Mouse (Mus musculus) frontal cortex, postnatal 10 days (tissue): Measurements from ENCODE around the gene Macrod2.
A peak's percentile ranks its signal among the peaks of the same experiment; 100 is the strongest.

Source experiments
- DNase-seq, 2 experiments: peaks; one replicate each; pipeline ENCODE4 v3.0.0; 2022; ENCODE audit warnings: low spot score in 2 of 2, mixed read lengths in 1 of 2

Gene Macrod2

DNA sequence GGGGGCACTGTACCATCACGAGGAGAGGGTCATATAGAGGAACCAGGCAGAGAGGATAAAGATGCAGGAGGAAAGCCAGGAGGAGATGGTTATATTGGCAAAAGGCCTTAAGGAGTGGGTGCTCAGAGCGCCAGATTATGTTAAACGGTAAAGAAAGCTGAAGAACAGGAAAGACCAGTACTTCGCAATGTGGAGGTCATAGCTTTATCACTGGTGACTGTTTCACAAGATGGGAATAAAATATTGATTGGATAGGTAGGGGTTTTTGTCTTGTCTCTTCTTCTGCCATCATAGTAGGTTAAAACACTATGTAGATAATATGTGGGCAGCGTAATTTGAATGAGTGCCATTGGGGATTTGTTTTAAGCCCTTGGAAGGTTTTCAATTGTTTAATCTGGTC lies 816.2 kb downstream of the Macrod2 start:
- no peak for DNase-seq

DNA sequence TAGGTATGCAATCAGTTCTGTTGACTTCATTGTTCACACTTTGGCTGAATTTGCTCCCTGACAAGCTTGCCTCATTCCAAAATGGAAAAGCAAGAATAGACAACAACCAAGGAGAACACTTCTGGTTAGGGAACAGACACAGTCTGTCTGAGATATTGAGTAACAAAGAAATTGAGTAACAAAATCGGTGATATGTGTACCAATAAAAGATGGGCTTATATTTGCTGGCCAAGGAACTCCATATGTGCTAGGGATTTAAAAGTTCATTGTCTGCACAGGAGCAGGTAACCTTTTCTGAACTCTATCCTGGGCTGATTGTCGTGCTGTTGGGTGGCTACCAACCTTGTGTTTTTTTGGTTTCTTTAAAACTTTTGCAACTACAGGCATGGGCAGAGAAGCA lies 817.2 kb downstream of the Macrod2 start:
- no peak for DNase-seq

DNA sequence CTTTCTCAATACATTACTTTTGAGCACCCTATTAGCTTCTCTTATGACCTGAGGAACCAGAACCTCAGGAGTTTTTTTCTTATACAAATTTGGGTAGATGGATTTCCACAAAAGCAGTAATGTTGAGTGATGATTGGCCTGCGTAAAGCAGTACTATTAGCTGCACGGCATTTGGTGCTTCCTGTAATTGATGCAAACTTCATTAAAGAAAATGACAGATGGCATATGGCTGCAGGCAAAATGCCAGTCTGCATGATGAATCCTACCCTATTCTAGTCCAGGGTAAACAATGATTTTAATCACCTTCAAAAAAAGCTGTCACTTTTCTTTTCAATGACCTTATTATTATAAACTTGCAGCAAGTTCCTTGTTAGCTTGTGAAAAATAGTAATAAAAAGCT lies 822.4 kb downstream of the Macrod2 start:
- DNase-seq = no peak

DNA sequence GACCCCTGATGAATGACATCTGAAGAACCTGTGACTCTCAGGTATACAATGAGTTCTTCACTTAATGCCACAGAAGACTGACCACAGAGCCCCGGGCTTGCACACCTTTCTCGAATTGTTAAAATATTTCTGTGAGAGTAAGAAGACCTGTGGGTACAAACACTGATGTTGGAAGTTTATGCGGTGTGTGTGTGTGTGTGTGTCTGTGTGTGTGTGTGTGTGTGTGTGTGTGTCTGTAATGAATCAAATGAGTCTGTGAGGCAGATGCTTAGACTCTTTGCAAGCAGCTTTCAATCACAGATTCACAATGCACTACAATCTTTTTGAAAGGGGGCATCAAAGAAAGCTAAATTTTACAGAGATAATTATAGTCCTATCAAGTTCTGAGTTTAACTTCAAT lies 822.8 kb downstream of the Macrod2 start:
- DNase-seq = no peak

DNA sequence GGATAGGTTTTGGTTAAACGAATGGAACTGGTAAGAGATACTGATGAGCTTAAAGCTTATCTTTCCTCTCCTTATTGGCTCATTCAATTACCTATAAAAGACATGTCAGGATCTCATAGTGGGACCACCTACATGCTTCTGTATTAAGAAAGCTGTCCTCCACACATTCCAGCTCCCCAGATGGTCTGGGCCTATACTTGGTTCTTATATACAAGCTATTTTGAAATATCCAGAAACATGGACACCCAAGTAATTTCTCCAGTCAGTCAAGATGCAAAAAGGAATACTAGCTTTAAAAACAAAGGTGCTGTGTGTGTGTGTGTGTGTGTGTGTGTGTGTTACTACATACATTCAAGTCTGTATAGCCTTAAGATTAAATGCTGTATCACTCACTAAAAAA lies 833.7 kb downstream of the Macrod2 start:
- no peak for DNase-seq

DNA sequence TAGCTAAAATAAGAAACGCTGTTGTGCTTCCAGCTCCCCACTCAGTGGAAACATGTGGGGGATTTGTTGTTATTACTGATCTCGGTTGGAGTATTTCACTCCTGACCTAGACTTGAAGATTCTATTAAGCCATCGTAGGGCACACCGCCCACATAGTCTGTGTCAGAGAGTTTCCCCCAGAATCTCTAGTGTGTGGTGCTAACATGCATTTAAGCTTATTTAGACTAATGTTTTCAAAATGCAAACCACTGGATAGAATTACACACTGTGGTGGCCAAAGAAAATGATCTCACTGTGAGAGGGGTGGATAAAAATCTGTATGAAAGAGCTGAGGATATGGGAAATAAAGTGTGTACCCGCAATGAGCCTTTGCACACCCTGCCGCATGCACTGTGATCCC lies 834.7 kb downstream of the Macrod2 start:
- DNase-seq = no peak

DNA sequence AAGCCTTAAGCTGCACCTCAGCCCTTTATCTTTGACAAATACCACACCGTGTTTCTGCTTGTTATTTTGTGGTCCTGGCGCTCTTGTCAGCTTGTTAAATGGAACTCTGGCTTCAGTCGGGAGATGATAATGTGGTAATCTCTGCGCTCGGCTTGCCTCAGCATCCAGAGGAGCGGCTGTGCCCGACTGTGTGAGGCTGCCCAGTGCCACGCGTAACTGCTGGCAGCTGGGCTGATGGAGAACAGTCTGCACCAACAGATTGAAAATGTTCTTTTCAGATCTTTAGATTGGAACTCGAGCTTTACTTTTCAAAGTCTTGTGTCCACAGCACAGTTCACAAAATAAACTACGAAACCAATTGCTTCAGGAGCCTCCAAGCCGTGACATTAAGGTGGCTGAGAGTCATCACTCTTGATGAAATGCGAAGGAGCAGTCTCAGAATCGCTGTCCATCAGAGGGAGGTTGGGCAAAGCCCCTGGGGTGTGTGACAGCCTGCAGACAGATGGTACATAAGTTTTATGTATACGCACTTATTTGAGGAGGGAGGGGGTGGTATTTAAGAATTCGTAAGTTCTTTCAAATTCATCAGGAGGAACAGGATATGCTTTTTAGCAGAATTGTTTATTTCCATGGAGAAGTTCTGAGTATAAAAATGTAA lies 836.0 kb downstream of the Macrod2 start:
- DNase-seq = peak in 1 of 2 experiments; percentile 18

DNA sequence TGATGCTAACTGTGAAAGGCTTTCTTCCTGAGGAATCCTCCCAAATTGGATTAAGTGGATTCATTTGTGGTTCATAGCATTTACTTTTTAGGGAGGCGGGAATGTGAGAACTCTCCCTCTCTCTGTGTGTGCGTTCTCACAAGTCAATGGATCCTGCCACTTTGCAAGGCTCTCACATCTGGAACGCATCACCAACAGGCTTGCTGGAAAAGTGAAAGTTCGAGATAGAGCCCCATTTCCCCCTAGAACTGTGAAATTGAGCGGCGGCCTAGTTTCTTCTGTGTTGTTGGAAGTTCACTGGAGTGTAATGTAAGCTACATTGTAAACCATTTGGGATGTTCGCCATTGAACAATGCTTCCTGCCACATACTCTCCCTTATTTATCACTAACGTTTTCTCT lies 839.2 kb downstream of the Macrod2 start:
- DNase-seq = no peak

DNA sequence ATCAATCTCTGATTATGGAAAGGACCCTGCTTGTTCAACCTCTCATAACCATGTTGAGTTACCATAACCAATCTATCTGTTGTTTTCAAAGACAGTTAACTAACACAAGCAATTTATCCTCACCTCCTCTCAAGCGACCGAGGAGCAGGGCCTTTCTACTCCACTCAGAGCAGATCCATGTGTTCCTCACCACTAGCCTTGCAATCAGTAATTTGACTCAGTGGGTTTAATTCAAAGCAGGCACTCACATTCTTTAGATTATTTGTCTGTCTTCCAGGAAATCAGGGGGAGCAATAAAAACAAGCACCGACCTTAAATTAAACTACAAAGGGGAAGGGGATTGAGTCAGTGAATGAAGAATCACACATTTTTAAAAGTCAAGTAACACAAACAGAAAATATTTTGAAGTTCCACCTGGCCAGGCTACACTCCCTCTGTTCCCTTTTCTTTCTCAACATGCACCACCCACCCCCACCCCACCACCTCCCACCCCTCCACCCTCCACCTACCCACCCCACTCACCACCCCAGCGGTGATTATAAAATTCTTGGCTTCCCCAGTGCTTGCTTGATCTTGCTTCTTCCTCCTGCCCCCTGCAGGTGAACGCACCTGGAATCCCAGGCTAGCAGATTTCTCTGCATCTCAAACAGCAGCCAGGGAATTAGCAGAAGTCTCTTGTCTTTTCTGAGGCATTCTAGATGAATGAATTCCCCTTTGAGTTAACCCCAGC lies 839.8 kb downstream of the Macrod2 start:
- DNase-seq = no peak

DNA sequence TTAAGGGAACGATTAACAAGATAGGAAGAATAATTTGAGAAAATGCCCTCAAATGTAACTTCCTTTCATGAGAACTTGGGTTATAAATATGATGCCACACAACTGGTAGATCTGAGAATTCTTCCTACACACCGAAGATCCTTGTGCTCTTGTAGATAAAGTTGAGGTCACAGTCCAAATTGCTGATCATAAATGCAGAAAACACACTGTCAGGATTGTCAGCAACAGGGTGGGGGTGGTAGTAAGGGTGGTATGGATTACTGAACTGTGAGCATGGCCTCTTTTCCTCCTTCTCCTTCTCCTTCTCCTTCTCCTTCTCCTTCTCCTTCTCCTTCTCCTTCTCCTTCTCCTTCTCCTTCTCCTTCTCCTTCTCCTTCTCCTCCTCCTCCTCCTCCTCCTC lies 852.6 kb downstream of the Macrod2 start:
- DNase-seq = no peak

DNA sequence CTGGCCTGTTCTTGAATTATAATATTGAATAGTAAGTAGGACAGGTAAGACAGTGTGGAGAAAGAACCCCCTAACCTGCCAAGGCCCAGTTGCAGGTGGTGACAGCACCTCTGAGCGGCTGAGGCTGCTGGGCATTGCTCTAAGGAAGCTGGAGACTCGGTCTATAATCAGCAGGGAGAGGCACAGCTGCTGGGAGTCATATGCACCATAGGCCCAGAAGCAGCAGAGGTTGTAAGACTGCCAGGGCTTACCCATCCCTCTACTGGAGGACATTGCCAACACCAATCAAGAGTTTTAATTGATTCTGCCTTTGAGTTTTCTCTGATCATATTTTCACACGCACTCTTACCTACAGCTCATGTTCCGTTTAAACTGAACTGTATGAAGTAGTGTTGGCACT lies 869.5 kb downstream of the Macrod2 start:
- DNase-seq = no peak

DNA sequence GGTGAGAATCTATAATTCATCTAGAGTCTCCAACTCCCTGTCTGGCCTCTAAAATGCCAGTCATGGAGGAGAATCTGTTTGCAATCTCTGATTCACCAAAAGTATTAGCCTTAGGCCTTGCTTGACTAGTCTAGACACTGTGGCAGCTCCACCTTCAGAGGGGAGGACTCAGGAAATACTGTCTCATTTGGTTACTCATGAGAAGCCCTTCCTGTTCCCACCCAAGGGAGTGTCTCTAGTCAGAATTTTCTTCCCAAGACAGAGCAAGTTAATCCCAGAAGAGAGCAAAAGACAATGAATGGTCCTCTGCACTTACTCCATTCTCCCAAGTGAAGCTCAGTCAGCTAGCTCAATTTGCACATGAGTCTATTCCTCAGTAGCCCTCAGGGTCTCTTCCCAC lies 871.5 kb downstream of the Macrod2 start:
- no peak for DNase-seq

DNA sequence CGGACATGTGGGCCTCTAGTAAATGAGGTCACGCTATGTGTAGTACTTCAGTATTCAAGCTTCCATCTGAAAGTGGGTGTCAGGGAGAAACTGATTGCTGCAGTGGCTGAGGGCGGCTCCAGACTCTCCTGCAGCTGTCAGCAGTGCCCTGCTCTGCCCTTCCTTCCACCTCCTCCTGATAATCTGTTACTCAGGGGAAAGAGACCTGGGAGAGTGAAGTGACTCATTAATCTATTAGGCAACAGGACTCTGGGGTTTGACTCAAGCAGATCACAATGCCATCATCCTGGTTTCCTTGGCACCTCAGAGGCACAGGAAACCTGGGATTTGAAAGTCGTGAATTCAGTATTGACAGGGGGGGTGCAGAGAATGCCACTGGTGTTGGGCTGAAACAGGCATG lies 876.4 kb downstream of the Macrod2 start:
- DNase-seq = no peak

DNA sequence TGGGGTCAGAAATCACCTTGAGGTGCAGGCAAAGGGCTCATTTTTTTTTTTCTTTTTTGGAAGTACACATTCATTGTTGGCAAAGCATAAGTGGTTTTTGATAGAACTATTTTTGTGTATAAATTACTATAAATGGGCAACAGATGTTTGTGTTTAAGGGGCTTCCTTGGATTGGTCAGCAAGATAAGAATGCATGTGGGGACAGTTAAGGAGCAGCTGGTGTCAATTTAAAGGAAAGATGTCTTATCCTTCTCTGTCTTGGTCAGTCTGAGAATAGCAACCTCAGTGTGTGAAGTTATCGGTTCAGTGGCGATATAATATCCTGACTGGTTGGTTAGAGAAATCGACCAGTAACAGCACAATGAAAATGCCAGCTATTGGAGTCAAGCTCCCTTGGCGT lies 877.9 kb downstream of the Macrod2 start:
- DNase-seq = no peak

DNA sequence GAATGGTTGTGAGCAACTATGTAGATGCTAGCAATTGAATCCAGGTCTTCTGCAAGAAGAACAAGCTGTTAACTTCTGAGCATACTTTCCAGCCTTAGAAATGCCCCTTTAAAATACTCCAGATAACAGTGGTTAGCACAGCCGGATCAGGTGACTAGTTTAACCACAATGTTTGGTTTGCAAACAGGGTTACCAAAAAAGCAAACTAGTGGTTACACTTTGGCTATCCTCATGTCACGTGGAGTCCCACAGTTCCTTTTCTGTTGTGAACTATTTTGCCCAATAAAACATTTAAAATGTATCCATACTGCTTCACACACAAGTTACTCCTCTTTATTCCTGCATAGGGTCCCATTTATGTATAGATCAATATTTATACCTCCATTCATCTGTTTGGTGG lies 879.2 kb downstream of the Macrod2 start:
- no peak for DNase-seq

DNA sequence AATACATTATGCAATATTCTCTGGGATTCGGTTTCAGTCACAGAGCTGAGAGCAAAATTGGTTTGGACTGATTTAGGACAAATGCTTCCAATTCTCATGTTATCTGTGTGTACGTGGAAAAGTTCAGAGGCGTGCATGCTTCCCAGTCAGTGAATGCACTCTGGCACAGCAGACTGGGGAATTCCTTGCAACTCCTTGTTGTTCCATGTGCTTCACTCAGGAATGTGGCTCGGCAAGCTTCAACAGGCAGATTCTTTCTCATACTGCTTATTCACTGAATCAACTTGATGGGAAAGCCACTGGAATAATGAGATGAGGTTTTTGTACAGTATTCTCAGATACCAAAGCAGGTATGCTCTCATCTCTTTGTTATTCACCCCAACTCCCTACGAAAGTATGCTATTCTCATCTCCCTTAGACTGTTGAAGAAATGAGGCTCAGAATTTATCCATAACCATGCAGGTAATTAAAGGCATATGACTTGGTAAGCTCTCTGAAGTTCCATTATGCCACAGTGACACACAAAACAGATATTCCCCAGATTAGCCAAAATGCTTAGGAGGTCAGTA lies 884.1 kb downstream of the Macrod2 start:
- no peak for DNase-seq

DNA sequence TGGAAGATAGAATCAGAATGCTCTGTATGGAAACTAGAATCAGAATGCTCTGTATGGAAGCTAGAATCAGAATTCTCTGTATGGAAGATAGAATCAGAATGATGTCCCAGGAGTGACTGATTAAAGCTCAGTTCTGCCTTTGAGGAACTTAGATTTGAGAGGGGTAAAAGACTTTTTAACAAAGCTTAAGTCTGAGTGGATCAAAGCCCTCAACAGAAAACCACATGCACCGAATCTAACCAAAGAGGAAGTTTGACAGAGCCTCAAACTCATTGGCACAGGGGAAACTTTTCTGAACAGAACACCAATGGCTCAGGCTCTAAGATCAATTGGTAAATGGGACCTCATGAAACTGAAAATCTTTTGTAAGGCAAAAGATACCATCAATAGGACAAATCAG lies 885.7 kb downstream of the Macrod2 start:
- no peak for DNase-seq

DNA sequence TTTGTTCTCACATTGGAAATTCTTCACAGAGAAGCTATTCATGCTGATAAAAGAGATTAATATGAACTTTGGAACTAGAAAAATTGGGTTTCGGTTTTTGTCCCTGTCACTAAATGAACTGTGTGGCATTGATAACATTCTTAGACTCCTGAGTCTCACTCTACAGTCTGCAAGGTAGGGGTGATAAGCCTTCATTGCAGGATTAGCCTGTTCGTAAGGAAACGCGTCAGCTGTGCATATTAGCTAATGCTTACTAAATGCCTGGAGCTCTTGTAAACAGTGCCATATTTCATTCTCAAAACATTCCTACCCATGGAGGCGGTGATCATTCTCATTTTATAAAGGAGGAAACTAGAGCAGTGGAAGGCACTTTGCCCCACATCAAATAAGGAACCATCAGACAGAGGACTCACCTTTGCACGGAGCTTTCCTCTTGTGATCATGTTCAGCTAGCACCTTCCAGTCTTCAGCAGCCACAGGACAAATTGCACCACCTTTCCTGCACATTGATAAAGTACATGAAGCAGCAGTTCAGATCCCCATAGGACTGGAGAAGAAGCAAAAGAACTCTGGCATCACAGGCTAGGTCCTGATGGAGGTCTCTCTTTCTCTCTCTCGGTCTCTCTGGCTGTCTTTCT lies 891.1 kb downstream of the Macrod2 start:
- no peak for DNase-seq

DNA sequence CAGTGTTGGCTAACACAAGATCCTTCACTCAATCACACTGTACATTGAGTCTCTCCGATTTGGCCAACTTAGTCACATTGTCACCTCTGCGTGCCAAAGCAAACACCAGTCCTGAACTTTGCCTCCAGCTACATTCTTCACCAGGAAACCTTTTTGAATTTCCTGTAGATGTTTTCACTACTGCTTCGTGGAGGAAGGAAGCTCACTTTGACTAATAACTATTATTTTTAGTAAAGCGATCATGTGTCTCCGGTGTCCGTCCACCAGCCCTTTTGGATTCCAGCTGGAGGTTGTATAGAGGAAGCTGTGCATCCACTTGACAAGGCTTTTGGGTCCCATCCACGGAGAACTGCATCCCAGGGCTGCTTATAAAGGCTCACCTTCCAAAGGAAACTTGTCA lies 893.4 kb downstream of the Macrod2 start:
- no peak for DNase-seq

DNA sequence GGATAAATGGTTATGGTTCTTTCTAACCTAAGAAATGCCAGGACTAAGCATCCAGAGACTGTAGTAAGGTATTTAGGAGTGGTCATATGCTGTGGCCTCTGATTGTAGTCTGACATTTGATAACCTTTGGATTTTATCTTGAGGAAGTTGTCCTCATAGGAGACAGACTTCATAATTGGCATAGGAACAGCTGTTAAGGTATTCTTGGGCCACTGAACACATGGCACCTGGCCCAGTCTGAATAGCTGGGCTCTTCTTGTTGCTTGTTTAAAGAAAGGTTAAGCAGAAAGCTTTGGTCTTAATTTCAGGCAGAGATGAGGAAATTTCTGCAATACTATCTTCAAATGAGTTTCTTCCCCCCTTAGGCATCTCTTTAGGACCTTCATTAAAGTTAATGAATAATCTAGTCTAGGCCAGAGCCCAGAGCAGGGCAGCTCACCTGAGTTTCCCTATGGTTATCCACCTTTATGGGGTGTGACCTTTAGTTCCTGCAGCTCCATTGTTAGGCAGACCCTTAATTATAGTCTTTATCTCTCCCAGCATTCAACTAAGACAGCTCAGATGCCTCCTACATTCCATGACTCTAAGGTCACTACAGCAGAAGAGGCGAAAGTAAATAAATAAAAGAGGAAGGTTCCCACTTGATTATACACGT lies 894.1 kb downstream of the Macrod2 start:
- DNase-seq = no peak

DNA sequence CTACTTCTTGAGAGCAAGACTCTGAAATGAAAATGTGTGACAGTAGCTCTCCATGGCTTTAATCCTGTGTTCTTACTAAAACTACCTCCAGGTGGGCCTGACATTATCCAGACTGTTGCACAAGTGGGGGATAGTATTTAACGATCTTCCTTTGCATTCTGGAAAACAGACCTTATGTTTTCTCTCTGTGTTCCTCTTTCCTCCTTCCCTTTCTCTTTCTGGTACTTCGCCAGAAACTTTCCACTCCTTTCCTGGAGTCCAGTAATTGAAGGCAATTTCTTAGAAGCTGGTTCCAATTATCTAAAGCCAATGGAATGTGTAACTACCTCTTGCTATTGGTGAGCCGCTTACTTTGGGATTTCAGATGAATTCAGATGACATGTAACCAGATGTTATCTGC lies 897.7 kb downstream of the Macrod2 start:
- DNase-seq = no peak

DNA sequence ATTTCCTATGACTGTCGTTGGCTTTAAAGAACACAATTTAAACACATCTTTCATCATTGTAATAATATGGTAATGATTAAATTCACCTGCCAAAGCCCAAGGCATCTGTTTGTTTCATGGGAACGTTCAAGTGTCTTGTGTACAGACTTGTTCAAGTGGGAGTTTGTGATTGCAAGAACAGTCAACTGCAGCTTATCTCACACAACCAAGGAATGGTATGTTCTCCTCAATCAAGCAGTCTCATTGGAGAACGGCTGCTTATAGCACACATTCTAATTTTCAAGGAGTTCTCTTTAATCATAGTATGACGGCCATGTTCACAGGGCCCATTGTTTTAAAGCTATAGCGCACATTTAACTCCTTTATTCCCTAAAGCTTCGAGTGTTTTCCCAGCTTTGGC lies 904.1 kb downstream of the Macrod2 start:
- DNase-seq = no peak
